Mouse (Mus musculus) embryo, embryonic 10 days (tissue): ENCODE data around the gene Ccdc169.
A peak's percentile ranks its signal among the peaks of the same experiment; 100 is the strongest.

Experiments used
- DNase-seq: peaks from one replicate; pipeline ENCODE4 v3.0.0-alpha.2; 2015; ENCODE audit warnings: low spot score

Gene Ccdc169

GRCm38 (mm10) chr3:55137039-55137438 is at the start of gene Ccdc169:
Ccdc169 (plus strand) TSS chr3:55137339.
- no peak for DNase-seq

- no peak for DNase-seq
These were observed 49.8 kb upstream of the Ccdc169 start for GRCm38 (mm10) chr3:55087360-55087759.

GRCm38 (mm10) chr3:55088359-55088758 is 48.8 kb upstream of the Ccdc169 start:
- no peak for DNase-seq

- no peak for DNase-seq
These were observed 48.3 kb upstream of the Ccdc169 start for GRCm38 (mm10) chr3:55088843-55089242.

GRCm38 (mm10) chr3:55089291-55089690 is 47.8 kb upstream of the Ccdc169 start:
- DNase-seq = no peak

GRCm38 (mm10) chr3:55093161-55093560 is 44.0 kb upstream of the Ccdc169 start:
- no peak for DNase-seq

GRCm38 (mm10) chr3:55095968-55096654 is 41.0 kb upstream of the Ccdc169 start:
- DNase-seq = peak; percentile 59

GRCm38 (mm10) chr3:55096655-55097005 is 40.5 kb upstream of the Ccdc169 start:
- DNase-seq = no peak

GRCm38 (mm10) chr3:55097186-55097585 is 40.0 kb upstream of the Ccdc169 start:
- DNase-seq = no peak

- DNase-seq = peak; percentile 34
These were observed 39.1 kb upstream of the Ccdc169 start for GRCm38 (mm10) chr3:55098014-55098413.

- peak; percentile 17 for DNase-seq
These were observed 38.1 kb upstream of the Ccdc169 start for GRCm38 (mm10) chr3:55098990-55099389.

GRCm38 (mm10) chr3:55101092-55101491 is 36.0 kb upstream of the Ccdc169 start:
- DNase-seq = no peak

GRCm38 (mm10) chr3:55105372-55106023 is 31.6 kb upstream of the Ccdc169 start:
- DNase-seq = no peak

- DNase-seq = no peak
These were observed 31.1 kb upstream of the Ccdc169 start for GRCm38 (mm10) chr3:55106051-55106450.

GRCm38 (mm10) chr3:55109097-55109496 is 28.0 kb upstream of the Ccdc169 start:
- no peak for DNase-seq

- peak; percentile 93 for DNase-seq
These were observed 25.0 kb upstream of the Ccdc169 start, which contains the start of gene Spg20 for GRCm38 (mm10) chr3:55111935-55112709. Spg20 (plus strand) TSS chr3:55112108.

GRCm38 (mm10) chr3:55112710-55113415 is 24.3 kb upstream of the Ccdc169 start:
- DNase-seq = peak; percentile 55

GRCm38 (mm10) chr3:55114313-55115065 is 22.6 kb upstream of the Ccdc169 start:
- DNase-seq = peak; percentile 41

- no peak for DNase-seq
These were observed 22.1 kb upstream of the Ccdc169 start for GRCm38 (mm10) chr3:55115071-55115470.

- DNase-seq = no peak
These were observed 21.1 kb upstream of the Ccdc169 start for GRCm38 (mm10) chr3:55115989-55116388.

- no peak for DNase-seq
These were observed 17.8 kb upstream of the Ccdc169 start for GRCm38 (mm10) chr3:55119275-55119898.
